Mouse (Mus musculus): ENCODE results near the gene Gnaq. TPM values are rescaled to one million over a fixed set of nuclear protein-coding genes. Genes with fewer than 3 reads are reported as not detected.

Gene Gnaq
- polyA plus RNA-seq, 1 experiment from 2014 or later: 8.6 TPM

- H3K9ac ChIP-seq (ENCODE audit: low read depth, low read length): peak overlapping the region; percentile 84
- ATAC-seq (replicated peaks; ENCODE audit: low FRiP score) (no peak), DNase-seq (ENCODE audit: low spot score) (no peak)
- H3K27ac ChIP-seq (ENCODE audit: low read depth, low read length): peak overlapping the region; percentile 93
- H3K27me3 ChIP-seq (replicated peaks; ENCODE audit: control insufficient read depth, insufficient read depth, low read length): peaks cover 6% of the 10 kb centered on the region
- peak overlapping the region; percentile 84 for H3K4me3 ChIP-seq (ENCODE audit: low read depth, low read length)
- no peaks in the 10 kb centered on the region for H3K36me3 ChIP-seq (ENCODE audit: control insufficient read depth, insufficient read depth, low read length)
- H3K4me1 ChIP-seq (replicated peaks; ENCODE audit: control insufficient read depth, insufficient read depth, low read length): peaks cover 26% of the 10 kb centered on the region
- WGBS: 12% methylated on average over 25 of the region's 25 CpGs
- peak overlapping the region; percentile 86 for H3K4me2 ChIP-seq
- no peaks in the 10 kb centered on the region for H3K9me3 ChIP-seq (ENCODE audit: control insufficient read depth, low read length)
Measured at GRCm38 (mm10) chr19:16133721-16134570, 1.3 kb downstream of the Gnaq start.

- peaks cover 33% of the 10 kb centered on the region for H3K4me1 ChIP-seq (replicated peaks; ENCODE audit: control insufficient read depth, insufficient read depth, low read length)
- no peak overlapping the region for H3K27ac ChIP-seq (ENCODE audit: low read depth, low read length)
- no peaks in the 10 kb centered on the region; the same call in 1 of the 2 replicates for H3K36me3 ChIP-seq (ENCODE audit: control insufficient read depth, insufficient read depth, low read length)
- peaks cover 6% of the 10 kb centered on the region for H3K27me3 ChIP-seq (replicated peaks; ENCODE audit: control insufficient read depth, insufficient read depth, low read length)
- no peak overlapping the region for H3K4me3 ChIP-seq (ENCODE audit: low read depth, low read length)
- 48% methylated on average over 5 of the region's 5 CpGs for WGBS
- peaks cover 3% of the 10 kb centered on the region; the same call in 1 of the 2 replicates for H3K9me3 ChIP-seq (ENCODE audit: control insufficient read depth, low read length)
- no peak for DNase-seq (ENCODE audit: low spot score)
- no peak overlapping the region for H3K9ac ChIP-seq (ENCODE audit: low read depth, low read length)
- no peak overlapping the region for H3K4me2 ChIP-seq
- ATAC-seq (replicated peaks; ENCODE audit: low FRiP score): no peak
Measured at GRCm38 (mm10) chr19:16138064-16138580, 5.5 kb downstream of the Gnaq start.

GRCm38 (mm10) chr19:16140710-16141109 is 8.1 kb downstream of the Gnaq start:
- H3K9me3 ChIP-seq (ENCODE audit: control insufficient read depth, low read length): peaks cover 3% of the 10 kb centered on the region; the same call in 1 of the 2 replicates
- no peak for ATAC-seq (replicated peaks; ENCODE audit: low FRiP score)
- peaks cover 29% of the 10 kb centered on the region for H3K4me1 ChIP-seq (replicated peaks; ENCODE audit: control insufficient read depth, insufficient read depth, low read length)
- peak overlapping the region; percentile 35 for H3K4me2 ChIP-seq
- no peak overlapping the region for H3K4me3 ChIP-seq (ENCODE audit: low read depth, low read length)
- no peaks in the 10 kb centered on the region for H3K27me3 ChIP-seq (replicated peaks; ENCODE audit: control insufficient read depth, insufficient read depth, low read length)
- H3K27ac ChIP-seq (ENCODE audit: low read depth, low read length): no peak overlapping the region
- H3K36me3 ChIP-seq (ENCODE audit: control insufficient read depth, insufficient read depth, low read length): no peaks in the 10 kb centered on the region; the same call in 1 of the 2 replicates
- no peak for DNase-seq (ENCODE audit: low spot score)
- H3K9ac ChIP-seq (ENCODE audit: low read depth, low read length): no peak overlapping the region
- 38% methylated on average over 4 of the region's 4 CpGs for WGBS

GRCm38 (mm10) chr19:16141857-16142256 is 9.2 kb downstream of the Gnaq start:
- Histone ChIP-seq H3K4me3 (ENCODE audit: low read depth, low read length) (no peak overlapping the region), H3K4me1 (replicated peaks; ENCODE audit: control insufficient read depth, insufficient read depth, low read length) (peaks cover 29% of the 10 kb centered on the region), H3K27me3 (replicated peaks; ENCODE audit: control insufficient read depth, insufficient read depth, low read length) (no peaks in the 10 kb centered on the region), H3K9ac (ENCODE audit: low read depth, low read length) (no peak overlapping the region), H3K4me2 (peak overlapping the region; percentile 40), H3K36me3 (ENCODE audit: control insufficient read depth, insufficient read depth, low read length) (no peaks in the 10 kb centered on the region; the same call in 1 of the 2 replicates), H3K9me3 (ENCODE audit: control insufficient read depth, low read length) (peaks cover 3% of the 10 kb centered on the region; the same call in 1 of the 2 replicates), H3K27ac (ENCODE audit: low read depth, low read length) (no peak overlapping the region)
- ATAC-seq (replicated peaks; ENCODE audit: low FRiP score) (peak; percentile 87), DNase-seq (ENCODE audit: low spot score) (no peak)
- WGBS: 24% methylated on average over 4 of the region's 4 CpGs

- H3K27ac ChIP-seq (ENCODE audit: low read depth, low read length): no peak overlapping the region
- DNase-seq (ENCODE audit: low spot score): no peak
- no peaks in the 10 kb centered on the region; the same call in 1 of the 2 replicates for H3K36me3 ChIP-seq (ENCODE audit: control insufficient read depth, insufficient read depth, low read length)
- H3K4me3 ChIP-seq (ENCODE audit: low read depth, low read length): no peak overlapping the region
- H3K27me3 ChIP-seq (replicated peaks; ENCODE audit: control insufficient read depth, insufficient read depth, low read length): no peaks in the 10 kb centered on the region
- no peak overlapping the region for H3K9ac ChIP-seq (ENCODE audit: low read depth, low read length)
- H3K4me2 ChIP-seq: peak overlapping the region; percentile 27
- WGBS: 82% methylated on average over 10 of the region's 10 CpGs
- peaks cover 27% of the 10 kb centered on the region for H3K4me1 ChIP-seq (replicated peaks; ENCODE audit: control insufficient read depth, insufficient read depth, low read length)
- peaks cover 3% of the 10 kb centered on the region; the same call in 1 of the 2 replicates for H3K9me3 ChIP-seq (ENCODE audit: control insufficient read depth, low read length)
- no peak for ATAC-seq (replicated peaks; ENCODE audit: low FRiP score)
Measured at GRCm38 (mm10) chr19:16142990-16143389, 10.4 kb downstream of the Gnaq start.

GRCm38 (mm10) chr19:16147446-16147845 is 14.8 kb downstream of the Gnaq start:
- H3K27me3 ChIP-seq (replicated peaks; ENCODE audit: control insufficient read depth, insufficient read depth, low read length): no peaks in the 10 kb centered on the region
- peaks cover 3% of the 10 kb centered on the region; the same call in 1 of the 2 replicates for H3K9me3 ChIP-seq (ENCODE audit: control insufficient read depth, low read length)
- no peak overlapping the region for H3K27ac ChIP-seq (ENCODE audit: low read depth, low read length)
- DNase-seq (ENCODE audit: low spot score) (no peak), ATAC-seq (replicated peaks; ENCODE audit: low FRiP score) (no peak)
- 92% methylated on average over 6 of the region's 6 CpGs for WGBS
- H3K4me3 ChIP-seq (ENCODE audit: low read depth, low read length): no peak overlapping the region
- no peak overlapping the region for H3K9ac ChIP-seq (ENCODE audit: low read depth, low read length)
- H3K4me1 ChIP-seq (replicated peaks; ENCODE audit: control insufficient read depth, insufficient read depth, low read length): peaks cover 16% of the 10 kb centered on the region
- no peaks in the 10 kb centered on the region; the same call in 1 of the 2 replicates for H3K36me3 ChIP-seq (ENCODE audit: control insufficient read depth, insufficient read depth, low read length)
- no peak overlapping the region for H3K4me2 ChIP-seq

- no peak overlapping the region for H3K27ac ChIP-seq (ENCODE audit: low read depth, low read length)
- H3K9me3 ChIP-seq (ENCODE audit: control insufficient read depth, low read length): no peaks in the 10 kb centered on the region
- ATAC-seq (replicated peaks; ENCODE audit: low FRiP score) (no peak), DNase-seq (ENCODE audit: low spot score) (no peak)
- H3K9ac ChIP-seq (ENCODE audit: low read depth, low read length): no peak overlapping the region
- H3K4me1 ChIP-seq (replicated peaks; ENCODE audit: control insufficient read depth, insufficient read depth, low read length): peaks cover 5% of the 10 kb centered on the region
- no peak overlapping the region for H3K4me3 ChIP-seq (ENCODE audit: low read depth, low read length)
- no peaks in the 10 kb centered on the region for H3K27me3 ChIP-seq (replicated peaks; ENCODE audit: control insufficient read depth, insufficient read depth, low read length)
- no peaks in the 10 kb centered on the region for H3K36me3 ChIP-seq (ENCODE audit: control insufficient read depth, insufficient read depth, low read length)
- no peak overlapping the region for H3K4me2 ChIP-seq
- WGBS: 59% methylated on average over 1 of the region's 1 CpGs
Measured at GRCm38 (mm10) chr19:16149094-16149493, 16.5 kb downstream of the Gnaq start.

GRCm38 (mm10) chr19:16150328-16150727 is 17.7 kb downstream of the Gnaq start:
- WGBS: 68% methylated on average over 7 of the region's 7 CpGs
- H3K4me1 ChIP-seq (replicated peaks; ENCODE audit: control insufficient read depth, insufficient read depth, low read length): peaks cover 6% of the 10 kb centered on the region
- H3K9ac ChIP-seq (ENCODE audit: low read depth, low read length): no peak overlapping the region
- no peak overlapping the region for H3K4me3 ChIP-seq (ENCODE audit: low read depth, low read length)
- H3K27me3 ChIP-seq (replicated peaks; ENCODE audit: control insufficient read depth, insufficient read depth, low read length): no peaks in the 10 kb centered on the region
- H3K36me3 ChIP-seq (ENCODE audit: control insufficient read depth, insufficient read depth, low read length): no peaks in the 10 kb centered on the region
- no peak overlapping the region for H3K4me2 ChIP-seq
- no peaks in the 10 kb centered on the region for H3K9me3 ChIP-seq (ENCODE audit: control insufficient read depth, low read length)
- no peak for DNase-seq (ENCODE audit: low spot score)
- ATAC-seq (replicated peaks; ENCODE audit: low FRiP score): no peak
- H3K27ac ChIP-seq (ENCODE audit: low read depth, low read length): no peak overlapping the region
